Mouse (Mus musculus): Measurements from ENCODE around the gene Mmrn1.

Gene Mmrn1

DNA sequence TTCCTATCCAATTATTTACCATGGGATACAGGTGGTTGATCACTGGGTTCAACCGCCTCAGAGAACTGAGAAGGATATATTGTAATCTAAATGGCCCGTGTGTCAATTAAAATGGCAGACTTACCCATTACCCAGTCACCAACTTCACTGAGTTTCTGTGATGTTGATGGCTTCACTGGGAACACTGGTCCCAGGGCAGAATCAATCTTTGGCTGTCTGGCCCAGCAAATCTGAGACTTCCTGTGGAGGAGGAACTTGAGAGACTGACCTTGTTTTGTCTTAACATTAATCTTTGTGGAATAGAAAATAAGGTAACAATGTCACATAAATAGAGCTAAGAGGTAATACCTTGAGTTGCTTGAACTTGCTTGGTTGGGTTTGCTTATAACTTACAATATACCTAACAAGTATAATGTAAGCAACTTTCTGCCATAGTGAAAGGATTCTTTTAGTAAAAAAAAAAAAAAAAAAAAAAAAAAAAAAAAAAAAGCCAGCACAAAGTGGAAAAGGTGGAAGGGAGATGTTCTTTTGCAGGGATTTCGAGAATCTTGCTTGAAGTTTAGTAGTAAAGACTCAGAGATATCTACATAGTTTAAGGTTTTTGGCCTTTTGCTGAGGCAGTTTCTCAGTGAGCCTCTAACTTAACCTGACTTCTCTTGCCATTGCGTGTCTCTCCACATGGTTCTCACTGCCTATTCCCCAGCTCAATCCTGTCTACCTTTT, 68.8 kb downstream of the Mmrn1 start:
- DNase-seq (ENCODE audit: extremely low spot score, low read depth, low spot score): no peak

- DNase-seq (ENCODE audit: extremely low spot score, low read depth, low spot score): no peak
Observed at GRCm38 (mm10) chr6:60994114-60994513, 69.3 kb downstream of the Mmrn1 start.

DNA sequence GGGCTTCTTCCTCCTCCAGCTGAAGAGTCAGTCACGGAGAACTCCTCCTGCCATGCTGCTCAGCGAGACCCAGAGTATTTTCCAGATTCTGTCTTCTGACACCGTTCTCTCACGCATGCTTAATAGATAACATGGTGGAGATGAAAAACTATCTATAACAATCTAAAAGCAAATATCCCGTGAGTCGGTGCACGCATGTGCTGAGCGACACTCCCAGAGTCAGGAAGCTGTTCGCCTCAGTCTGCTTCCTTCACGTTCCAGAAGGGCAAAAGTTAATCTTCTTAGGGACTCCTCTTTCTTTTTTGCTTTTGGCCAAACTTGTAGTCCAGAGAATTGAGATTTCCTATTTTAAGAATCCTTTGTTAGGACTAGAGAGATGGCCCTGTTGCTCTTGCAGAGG, 69.7 kb downstream of the Mmrn1 start:
- no peak for DNase-seq (ENCODE audit: extremely low spot score, low read depth, low spot score)

DNA sequence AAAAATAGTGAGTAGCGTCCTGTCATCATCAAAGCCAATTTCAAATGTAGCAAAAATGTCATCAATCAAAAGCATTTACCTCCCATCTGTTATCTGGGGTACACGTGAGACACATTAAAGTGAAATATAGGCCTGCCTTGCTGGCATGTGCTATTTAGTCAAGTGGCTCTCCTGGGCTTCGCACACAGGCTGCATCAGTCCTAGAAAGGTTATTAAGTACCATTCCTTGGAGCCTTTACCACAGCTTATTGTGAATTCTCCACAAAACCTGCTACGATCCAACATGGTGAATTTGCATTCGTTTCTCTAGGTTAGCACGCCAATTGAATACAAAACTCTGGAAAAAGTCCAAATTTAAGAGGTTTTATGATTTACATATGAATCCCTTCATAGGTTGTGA, 70.8 kb downstream of the Mmrn1 start:
- DNase-seq (ENCODE audit: extremely low spot score, low read depth, low spot score): no peak

GRCm38 (mm10) chr6:60996328-60996727, 71.6 kb downstream of the Mmrn1 start:
- no peak for DNase-seq (ENCODE audit: extremely low spot score, low read depth, low spot score)

- no peak for DNase-seq (ENCODE audit: extremely low spot score, low read depth, low spot score)
Observed at GRCm38 (mm10) chr6:61001003-61001790, 76.4 kb downstream of the Mmrn1 start.

DNA sequence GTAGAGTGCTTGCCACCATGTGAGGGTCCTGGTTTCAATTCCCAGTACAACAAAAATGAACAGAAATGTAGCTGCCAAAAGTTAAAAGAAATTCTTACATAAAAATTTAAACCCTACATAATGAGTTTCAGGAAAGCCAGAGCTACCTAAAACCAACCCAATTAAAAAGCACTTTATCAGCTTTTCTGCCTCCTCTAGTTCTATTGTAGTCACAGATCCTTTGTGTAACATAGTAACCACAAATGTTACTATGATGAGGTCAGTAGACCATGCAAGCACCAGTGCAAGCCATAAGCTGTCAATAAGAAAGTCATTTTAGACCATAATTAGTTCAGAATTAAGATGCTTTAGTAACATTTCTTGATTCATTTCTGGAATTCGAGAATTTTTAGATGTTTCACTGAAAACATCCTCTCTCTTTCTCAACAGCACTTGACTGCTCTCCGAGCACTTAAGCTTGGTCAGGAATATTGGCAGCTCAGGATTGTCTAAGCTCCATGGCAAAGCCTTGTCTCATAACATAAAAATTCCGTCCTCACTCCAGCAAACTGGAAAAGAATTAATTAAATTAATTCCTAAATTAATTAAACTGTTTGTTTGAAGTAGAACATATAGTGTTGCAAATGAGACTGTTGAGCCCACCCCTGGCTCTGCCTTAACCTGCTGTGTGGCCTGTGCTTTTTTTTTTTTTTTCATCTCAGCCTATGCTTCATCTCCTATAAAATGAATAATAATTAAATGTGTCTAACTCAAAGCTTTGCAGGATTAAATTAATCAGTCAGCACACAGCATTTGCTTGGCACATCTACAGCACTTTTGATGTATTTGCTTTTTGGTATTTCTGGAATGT, 79.4 kb downstream of the Mmrn1 start:
- DNase-seq (ENCODE audit: extremely low spot score, low read depth, low spot score): no peak

GRCm38 (mm10) chr6:61013780-61014179, 89.0 kb downstream of the Mmrn1 start:
- no peak for DNase-seq (ENCODE audit: extremely low spot score, low read depth, low spot score)

DNA sequence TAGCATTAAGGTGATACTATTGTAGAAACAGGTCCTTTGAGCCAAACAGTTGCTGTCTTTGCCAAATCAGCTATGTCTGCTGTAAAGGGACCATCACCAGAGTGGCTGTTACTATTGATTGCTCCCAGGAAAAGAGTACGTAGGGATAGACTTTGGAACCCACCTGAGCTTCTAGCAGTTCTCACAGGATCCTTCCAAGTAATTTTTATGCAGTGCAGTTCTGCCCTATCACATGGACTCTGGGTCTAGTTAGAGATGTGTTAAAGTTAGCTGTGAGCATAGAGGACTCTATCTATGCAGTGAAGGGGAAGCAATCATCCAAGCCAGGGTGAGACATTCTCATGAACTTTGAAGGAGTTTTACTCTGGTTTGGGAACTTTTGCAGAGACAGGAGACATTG, 94.9 kb downstream of the Mmrn1 start:
- DNase-seq (ENCODE audit: extremely low spot score, low read depth, low spot score): no peak

GRCm38 (mm10) chr6:61020995-61021394, 96.2 kb downstream of the Mmrn1 start:
- no peak for DNase-seq (ENCODE audit: extremely low spot score, low read depth, low spot score)

DNA sequence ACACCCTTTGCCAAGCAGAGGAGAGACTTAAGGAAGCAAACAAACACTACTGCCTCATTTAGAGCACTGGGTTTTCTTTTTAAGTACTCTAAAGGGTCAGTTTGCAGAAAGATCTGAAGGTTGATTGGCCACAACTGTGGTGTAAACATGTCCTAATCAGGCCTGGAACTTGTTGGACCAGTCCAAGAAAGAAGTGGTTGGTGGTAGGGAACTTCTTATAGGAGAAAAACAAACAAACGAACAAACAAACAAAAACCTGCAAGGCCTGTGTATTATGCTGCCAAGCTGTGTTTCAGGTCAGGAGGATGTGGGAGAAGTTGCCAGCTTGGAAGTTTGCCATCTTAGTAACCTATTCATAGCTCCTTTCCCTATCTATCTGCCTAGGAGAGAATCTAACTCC, 108.5 kb downstream of the Mmrn1 start:
- no peak for DNase-seq (ENCODE audit: extremely low spot score, low read depth, low spot score)

All from hindlimb bud, embryonic 11.5 days (tissue).